Mouse (Mus musculus) testis, adult 2 months (tissue): ENCODE measurements around the gene Tmem158.

ENCODE experiments used
- CTCF ChIP-seq: fragments of 200-500 bp; IDR thresholded peaks from 2 replicates; pipeline ENCODE4 v1.5.1; 2012; ENCODE audit warnings: low read depth, mild to moderate bottlenecking, inconsistent platforms, low read length, moderate library complexity; ENCODE audit not compliant: control insufficient read depth, insufficient read depth, insufficient replicate concordance
- POLR2A ChIP-seq: fragments of 200-500 bp; IDR thresholded peaks from 2 replicates; pipeline ENCODE4 v1.6.1; 2012; ENCODE audit warnings: low read depth, mild to moderate bottlenecking, inconsistent platforms, low read length, moderate library complexity; ENCODE audit not compliant: control insufficient read depth

DNA sequence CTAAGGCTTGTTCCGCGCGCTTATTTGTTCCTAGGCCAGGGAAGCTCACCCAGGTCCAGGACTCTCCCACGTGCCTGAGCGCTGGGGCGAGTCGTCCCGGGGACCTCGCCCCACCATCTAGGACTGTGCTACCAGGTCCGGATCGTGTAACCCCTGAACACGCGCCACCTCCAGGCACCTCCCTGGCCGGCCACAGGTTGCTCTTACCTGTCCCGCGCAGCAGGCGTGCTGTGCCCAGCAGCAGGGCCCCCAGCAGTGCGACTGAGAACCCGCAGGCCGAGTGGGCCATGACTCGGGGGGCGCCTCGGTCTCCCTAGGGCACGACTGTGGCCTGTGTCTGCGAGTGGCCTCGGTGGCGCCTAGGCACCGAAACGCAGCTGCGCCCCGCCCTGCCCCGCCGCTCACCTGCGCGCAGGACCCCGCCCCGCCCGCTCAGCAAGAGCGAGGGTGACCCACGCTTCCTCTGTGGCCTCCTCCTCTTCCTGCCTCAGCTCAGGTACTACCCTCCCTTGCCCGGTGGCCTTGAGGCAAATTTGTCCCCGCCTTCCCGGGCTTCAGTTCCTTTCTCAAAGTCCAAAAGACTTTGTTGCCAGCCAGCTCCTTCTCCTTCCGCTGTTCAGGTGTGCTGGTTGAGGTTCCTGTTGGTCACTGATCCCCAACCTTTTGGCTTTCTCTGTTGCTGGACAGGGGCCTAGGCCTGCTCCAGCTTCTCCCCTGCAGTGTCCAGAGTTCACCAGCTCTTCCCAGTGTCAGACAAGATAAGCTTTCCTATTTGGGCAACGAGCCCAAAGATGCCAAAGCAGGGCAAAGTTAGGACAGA is 44.7 kb downstream of the Tmem158 start, which contains the start of gene Cdcp1:
- TF ChIP-seq POLR2A (no peak), CTCF (no peak)
